Mouse (Mus musculus) urinary bladder, adult 18-20 months (tissue): Measurements from ENCODE around the gene Cip2a.

Experiments
- DNase-seq, 2 experiments: peaks; one replicate each; pipeline ENCODE4 v3.0.0; 2022; ENCODE audit warnings: low spot score in 2 of 2, mixed read lengths in 2 of 2

The Cip2a gene

DNA sequence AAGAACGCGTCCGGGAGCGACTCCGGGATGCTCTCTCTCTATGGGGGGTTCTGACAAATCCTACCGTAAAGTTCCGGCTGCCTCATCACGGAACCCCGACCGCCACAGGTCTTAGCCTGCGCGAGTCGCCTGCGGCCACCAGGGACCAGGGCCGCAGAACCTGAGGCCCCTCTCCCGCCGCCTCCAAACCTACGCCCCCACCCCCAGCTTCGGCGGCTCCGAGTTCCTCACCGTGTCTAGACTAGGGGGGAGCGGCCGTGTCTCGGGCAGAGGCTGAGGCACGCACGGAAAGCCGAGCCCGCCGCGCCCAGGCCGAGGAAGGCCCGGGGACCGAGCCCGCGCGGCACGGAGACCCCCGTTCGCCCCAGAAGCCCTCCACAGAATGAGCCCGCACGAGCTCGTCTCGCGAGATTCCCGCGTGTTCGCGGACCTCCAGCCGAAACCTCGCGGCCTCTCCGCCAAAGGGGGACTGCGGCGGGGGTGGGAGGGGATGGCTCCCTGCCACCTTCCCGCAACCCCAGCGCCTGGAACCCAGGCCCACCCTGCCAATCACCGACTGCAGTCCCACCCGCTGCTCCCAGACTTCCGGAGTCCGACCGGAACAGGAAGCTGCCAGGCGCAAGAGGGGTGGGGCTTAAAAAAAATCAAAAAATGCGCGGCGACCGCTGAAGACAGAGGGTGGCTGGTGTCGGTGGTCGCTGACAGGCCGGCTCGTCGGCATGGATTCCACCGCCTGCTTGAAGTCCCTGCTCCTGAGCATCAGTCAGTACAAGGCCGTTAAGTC is at the start of gene Cip2a, which contains the start of gene Dzip3:
Gene Cip2a (plus strand): TSS at position 627 of the 784 bp plus-strand sequence.
Gene Dzip3 (minus strand): TSS at position 607 of the 784 bp plus-strand sequence.
- DNase-seq: peak; percentile 77 to 78

DNA sequence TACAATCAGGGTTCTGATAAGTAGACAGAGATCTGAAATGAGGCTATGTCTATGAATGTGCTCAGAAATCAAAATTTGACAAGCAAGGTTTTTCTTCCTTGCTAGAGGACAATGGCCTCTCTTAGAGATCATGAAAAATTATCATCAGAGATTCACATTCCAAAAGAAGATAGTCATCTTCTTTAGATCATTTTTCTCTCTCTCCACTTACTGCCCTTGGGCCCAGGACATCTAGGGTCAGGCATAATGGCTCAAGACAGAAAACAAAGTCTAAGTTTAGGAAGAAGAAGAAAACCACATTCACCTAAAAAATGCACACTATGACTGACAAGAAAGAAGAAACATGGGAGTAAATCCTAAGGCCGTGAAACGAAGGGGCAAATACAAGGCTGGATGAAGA is 21.0 kb upstream of the Cip2a start:
- no peak for DNase-seq

DNA sequence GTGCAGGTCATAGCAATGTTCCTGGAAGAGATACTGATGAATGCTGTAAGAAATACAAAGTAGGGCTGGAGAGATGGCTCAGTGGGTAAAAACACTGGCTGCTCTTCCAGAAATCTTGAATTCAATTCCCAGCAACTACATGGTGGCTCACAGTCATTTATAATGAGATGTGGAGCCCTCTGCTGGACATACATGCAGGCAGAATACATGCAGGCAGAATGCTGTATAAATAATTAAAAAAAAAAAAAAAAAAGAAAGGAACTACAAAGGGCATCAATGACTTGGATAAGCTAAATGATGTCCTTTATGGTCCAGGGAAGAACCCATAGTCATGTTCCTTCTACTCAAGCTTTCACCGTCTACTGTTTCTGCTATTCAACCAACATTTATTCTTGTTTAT is 20.4 kb upstream of the Cip2a start:
- no peak for DNase-seq

- DNase-seq: no peak
These were observed 14.0 kb upstream of the Cip2a start for GRCm38 (mm10) chr16:48979965-48980364.

DNA sequence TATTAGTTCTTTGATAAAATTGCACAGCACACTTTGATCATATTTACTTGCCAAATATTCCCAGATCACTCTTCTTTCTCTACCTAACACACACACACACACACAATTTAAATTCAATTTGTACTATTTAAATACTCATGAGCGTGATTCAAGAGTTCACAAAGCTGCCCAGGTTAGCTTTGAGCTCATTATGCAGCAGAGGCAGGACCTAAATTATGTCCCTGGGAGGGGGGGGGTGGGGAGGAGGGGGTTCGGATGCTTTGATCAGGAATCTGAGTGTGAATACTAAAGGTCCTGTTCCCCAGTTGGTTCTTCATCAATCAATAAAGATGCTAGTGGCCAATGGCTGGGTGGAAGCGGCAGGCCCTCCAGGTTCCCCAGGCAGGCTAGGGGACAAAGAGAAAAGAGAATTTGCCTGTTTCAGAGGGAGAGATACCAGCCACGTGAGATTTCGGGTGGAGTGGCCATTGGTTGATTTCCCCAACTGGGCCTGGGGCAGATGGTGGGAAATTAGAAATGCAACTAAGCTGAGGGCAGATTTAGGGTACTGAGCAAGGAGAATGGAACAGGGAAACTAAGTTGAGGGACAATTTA is 8.9 kb upstream of the Cip2a start:
- DNase-seq: no peak

DNA sequence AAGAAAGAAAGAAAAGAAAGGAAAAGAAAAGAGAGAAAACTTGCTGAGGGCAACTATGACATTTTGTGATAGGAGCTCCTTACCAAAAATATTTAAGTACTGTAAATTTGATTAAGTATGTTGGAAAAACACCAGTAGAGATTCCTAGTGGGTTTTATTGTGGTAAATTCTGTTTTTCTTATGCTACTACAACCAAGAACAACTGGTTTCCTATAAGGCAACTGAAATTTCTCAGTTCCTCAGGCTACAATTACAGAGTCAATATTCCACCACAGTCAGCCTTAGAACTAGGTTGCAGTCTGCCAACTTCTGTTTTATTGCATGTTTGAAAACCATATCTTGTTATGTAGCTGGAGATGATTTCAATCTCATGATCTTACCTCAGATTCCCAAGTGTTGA is 4.3 kb upstream of the Cip2a start:
- DNase-seq: no peak

DNA sequence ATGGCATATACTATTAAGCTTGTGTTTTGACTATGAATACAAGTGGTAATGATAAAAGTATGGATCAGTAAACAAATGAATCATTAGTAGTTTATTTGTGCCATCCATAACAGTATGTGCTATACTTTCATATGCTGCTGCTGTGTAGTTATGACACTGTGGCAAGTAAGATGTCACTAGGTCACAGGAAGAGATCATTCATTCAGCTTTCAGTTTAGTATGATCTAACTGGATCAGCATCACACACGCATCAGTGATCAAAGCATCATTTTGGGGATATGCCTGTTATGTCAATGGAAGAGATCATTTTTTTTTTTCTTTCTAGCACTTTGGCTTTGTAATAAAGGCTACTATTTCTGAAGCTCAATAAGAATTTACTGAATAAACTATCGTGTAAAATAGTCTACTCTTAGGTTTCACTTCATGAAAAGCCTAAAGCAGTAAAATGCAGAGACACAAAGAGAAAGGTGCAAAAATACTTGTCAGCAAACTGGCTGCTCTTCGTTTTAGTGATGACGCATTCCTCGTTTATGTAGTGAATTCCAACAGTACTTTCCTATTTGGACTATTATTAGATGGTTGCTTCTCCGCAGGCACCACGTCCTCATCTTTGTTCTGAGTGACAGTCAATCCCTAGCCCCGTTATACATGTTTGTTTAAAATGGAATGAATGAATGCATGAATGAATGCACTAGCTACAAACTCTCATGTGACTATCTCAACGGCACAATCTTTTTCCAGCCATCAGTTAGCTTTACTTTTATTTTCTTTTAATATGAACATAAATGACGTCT is 1.4 kb upstream of the Cip2a start:
- no peak for DNase-seq

DNA sequence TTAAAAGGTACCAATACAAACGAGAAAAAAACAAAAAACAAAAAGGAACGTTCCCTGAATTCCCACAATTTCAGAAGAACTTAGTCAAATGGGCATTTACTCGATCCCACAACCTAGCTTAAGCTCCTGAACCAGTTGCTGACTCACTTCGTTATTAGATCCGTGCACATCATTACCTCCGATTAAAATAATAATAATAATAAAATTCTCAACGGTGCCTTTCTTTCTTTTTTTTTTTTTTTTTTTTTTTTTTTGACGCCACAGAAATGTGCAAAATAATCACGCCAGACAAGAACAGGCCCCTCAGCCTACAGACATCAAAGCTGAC is 790 bp upstream of the Cip2a start:
- no peak for DNase-seq

DNA sequence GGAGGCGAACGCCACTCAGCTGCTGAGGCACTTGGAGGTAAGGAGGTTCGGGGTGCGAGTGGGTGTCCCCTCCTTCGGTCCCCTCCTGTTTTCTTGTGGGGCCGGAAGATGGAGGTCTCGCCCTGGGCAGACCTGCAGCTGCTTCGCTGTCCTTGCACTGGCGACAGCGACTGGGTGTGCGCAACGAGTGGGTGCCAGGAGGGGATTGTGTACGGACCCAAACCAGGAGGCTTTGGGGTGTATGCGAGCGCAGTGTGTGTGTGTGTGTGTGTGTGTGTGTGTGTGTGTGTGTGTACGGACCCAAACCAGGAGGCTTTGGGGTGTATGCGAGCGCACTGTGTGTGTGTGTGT is 333 bp downstream of the Cip2a start:
- no peak for DNase-seq

GRCm38 (mm10) chr16:49004151-49004550 is 10.2 kb downstream of the Cip2a start:
- no peak for DNase-seq

DNA sequence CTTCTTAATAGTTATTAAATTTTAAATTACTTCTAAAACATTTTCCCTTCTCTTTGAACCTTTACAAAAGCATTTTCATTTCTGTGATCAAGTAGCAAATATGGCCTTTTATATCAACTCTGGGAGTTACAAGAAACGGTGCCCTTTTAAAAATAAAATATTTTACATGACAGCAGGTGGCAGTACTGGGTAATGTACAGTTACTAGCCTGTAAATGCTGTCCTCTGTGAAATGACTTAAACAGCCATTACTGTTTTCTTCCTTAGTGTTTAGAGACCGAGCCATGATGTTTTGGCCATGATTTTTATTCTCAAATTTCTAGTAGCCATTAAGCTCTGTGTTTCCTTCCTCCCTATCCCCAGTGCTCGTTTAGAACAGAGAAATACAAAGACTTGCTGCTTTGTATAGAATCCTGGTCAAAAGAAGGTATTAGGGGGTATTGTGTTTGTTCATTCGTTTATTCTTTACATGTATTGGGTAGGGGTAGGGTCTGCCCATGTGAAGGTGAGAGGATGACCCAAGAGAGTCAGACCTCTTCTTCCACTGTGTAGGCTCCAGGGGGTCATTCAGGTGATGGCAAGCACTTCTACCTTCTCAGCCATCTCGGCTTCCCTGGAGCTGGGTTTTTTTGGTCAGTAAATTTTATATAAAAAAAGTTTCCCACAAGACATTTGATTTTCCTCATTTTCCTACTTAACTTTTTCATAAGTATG is 22.8 kb downstream of the Cip2a start:
- DNase-seq: no peak

DNA sequence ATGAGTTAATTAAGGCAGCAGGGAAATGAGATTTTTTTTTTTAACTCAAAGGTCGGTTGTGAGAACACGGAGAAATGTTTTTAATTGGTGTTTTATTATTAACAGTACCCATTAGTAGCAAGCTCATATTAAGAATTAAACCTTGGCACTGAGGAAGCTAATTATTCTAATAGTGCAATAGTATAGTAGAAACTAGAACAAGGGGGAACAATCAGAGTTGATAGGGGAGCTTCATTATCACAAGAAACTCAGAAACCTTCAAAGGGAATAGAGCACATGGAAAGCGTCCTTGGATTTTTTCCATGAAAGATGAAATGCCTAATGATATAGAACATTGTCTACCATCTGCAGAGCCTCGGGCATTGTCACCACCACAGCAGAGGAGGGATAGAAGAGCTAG is 41.9 kb downstream of the Cip2a start:
- no peak for DNase-seq

- DNase-seq: no peak
These were observed 43.8 kb downstream of the Cip2a start for GRCm38 (mm10) chr16:49037771-49038170.

GRCm38 (mm10) chr16:49040554-49041221 is 46.7 kb downstream of the Cip2a start:
- DNase-seq: no peak

GRCm38 (mm10) chr16:49049214-49049613 is 55.2 kb downstream of the Cip2a start:
- DNase-seq: no peak

GRCm38 (mm10) chr16:49057186-49057585 is 63.2 kb downstream of the Cip2a start, which contains the start of gene Myh15:
Gene Myh15 (plus strand): TSS chr16:49057486.
- DNase-seq: no peak
